Mouse (Mus musculus): Measurements from ENCODE around the gene Scap.

The Scap gene

DNA sequence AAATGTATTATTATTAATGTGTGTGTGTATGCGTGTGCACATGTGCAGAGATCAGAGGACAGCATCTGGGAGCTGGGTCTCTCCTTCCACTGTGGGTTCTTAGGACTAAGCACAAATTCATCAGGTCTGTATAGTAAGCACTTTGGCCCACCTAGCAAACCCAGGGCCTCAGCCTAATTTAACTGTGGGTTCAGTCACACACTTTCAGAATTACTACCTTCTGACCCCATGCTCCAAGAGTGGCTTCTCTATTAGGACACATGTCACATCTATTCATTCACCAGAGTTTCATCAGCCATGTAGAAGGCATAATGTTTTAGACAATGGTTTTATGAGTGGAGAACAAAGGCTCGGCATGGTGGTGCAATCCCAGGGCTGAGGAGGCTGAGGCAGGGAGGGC lies 100.0 kb downstream of the Scap start:
- in situ Hi-C loops (cut with MboI; ENCODE audit: unreplicated experiment in 2 of 2) = no loop called here
